In the genomic region with DNA sequence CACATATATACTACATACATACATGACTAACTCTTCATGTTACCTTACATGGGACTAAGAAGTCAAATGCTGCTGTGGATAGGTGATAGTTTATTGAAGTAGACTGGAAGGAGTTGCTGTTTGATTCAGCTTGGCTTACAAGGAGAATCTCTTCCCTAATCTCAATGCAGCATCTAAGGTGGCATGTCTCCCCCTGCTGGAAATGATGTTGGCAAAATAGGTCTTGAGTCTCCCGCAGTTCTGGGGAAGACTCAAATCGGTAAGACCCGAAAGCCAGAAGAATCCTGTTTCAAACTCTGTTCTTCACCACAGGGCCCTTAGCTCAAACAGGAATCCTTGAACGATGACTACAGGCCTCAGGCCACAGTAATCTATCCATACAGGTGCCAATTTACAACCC, we compare ENCODE assay signal across 9 mouse cellular contexts. TPM values are rescaled to one million over a fixed set of nuclear protein-coding genes. Genes with fewer than 3 reads are reported as not detected.
DNase-seq lines count a peak whose midpoint lies in the region; ATAC-seq and TF ChIP-seq lines count a peak whose summit lies in the region.
"Had no signal": no experiment of that assay in that cellular context is flagged by ENCODE, and none has a peak within 500 bp of the region (broad histone marks: within the 10 kb centered on the region; RNA-seq: fewer than 3 reads in every experiment).

No protein-coding gene starts in this region.

- 3% methylated on average over 4 of the region's 4 CpGs for WGBS in embryonic facial prominence, embryonic 10.5 days
- WGBS in midbrain, embryonic 14.5 days = 5% methylated on average over 4 of the region's 4 CpGs

- intact Hi-C loops in left cerebral cortex, adult 2 months (cut with DNase I) = loop anchor here (1.0 kb wide), 1 partner anchor 150 kb away; no protein-coding TSS in a partner anchor

- DNase-seq in CD4-positive, CD25-positive, alpha-beta regulatory T cell, adult 2 months (ENCODE audit: low read depth, low spot score) = peak; percentile 88
- peak; percentile 74 for DNase-seq in adrenal gland, postnatal 10 days
- peak; percentile 63 for DNase-seq in embryonic facial prominence, embryonic 10.5 days (ENCODE audit: low spot score)
- peak; percentile 63 for DNase-seq in heart, postnatal 4 days
- DNase-seq in left cerebral cortex, adult 2 months (ENCODE audit: extremely low spot score in 1 of 2, low spot score in 2 of 2) = peak; percentile 74 to 77
- DNase-seq in midbrain, embryonic 14.5 days = peak; percentile 94
- DNase-seq in spleen, postnatal 36 days (ENCODE audit: low spot score in 2 of 2) = peak; percentile 64 to 69

- H3K9me3 ChIP-seq in embryonic facial prominence, embryonic 10.5 days = no peaks in the 10 kb centered on the region
- no peaks in the 10 kb centered on the region for H3K9me3 ChIP-seq in midbrain, embryonic 14.5 days (ENCODE audit: control insufficient read depth, low read length)

- no peaks in the 10 kb centered on the region for H3K27me3 ChIP-seq in embryonic facial prominence, embryonic 10.5 days (replicated peaks; ENCODE audit: low read depth, poor library complexity, severe bottlenecking)
- H3K27me3 ChIP-seq in midbrain, embryonic 14.5 days (ENCODE audit: control insufficient read depth, insufficient read depth, low read length) = no peaks in the 10 kb centered on the region

- H3K9ac ChIP-seq in midbrain, embryonic 14.5 days (replicated peaks; ENCODE audit: low read length) = no peak overlapping the region

- H3K27ac ChIP-seq in embryonic facial prominence, embryonic 10.5 days (replicated peaks) = no peak overlapping the region
- H3K27ac ChIP-seq in left cerebral cortex, adult 2 months = peak overlapping the region; percentile 100
- H3K27ac ChIP-seq in midbrain, embryonic 14.5 days (replicated peaks; ENCODE audit: low read depth, low read length) = no peak overlapping the region

- peak overlapping the region; percentile 7; the same call in 1 of the 2 replicates for H3K4me2 ChIP-seq in midbrain, embryonic 14.5 days (ENCODE audit: low read length)

- no peak for ATAC-seq in CD4-positive, CD25-positive, alpha-beta regulatory T cell, adult 4 months
- no peak for ATAC-seq in midbrain, embryonic 14.5 days (ENCODE audit: low FRiP score, low TSS enrichment)

- H3K36me3 ChIP-seq in embryonic facial prominence, embryonic 10.5 days (replicated peaks) = no peaks in the 10 kb centered on the region
- no peaks in the 10 kb centered on the region for H3K36me3 ChIP-seq in midbrain, embryonic 14.5 days (ENCODE audit: control insufficient read depth, insufficient read depth, low read length)

- H3K4me3 ChIP-seq in embryonic facial prominence, embryonic 10.5 days = no peak overlapping the region
- H3K4me3 ChIP-seq in left cerebral cortex, adult 2 months = no peak overlapping the region
- H3K4me3 ChIP-seq in midbrain, embryonic 14.5 days (replicated peaks; ENCODE audit: low read depth, low read length) = no peak overlapping the region

- TF ChIP-seq CTCF in left cerebral cortex, adult 2 months (IDR thresholded peaks at IDR 0.05) = peak; percentile 82

- H3K4me1 ChIP-seq in embryonic facial prominence, embryonic 10.5 days = peaks cover 59% of the 10 kb centered on the region
- H3K4me1 ChIP-seq in midbrain, embryonic 14.5 days (ENCODE audit: control insufficient read depth, insufficient read depth, low read length) = peaks cover 58% of the 10 kb centered on the region

RNA-seq across cellular contexts. Expression of a gene that starts 1.7 kb away (rescaled TPM):
- 10 to 100 TPM; 20.0 to 29.3 TPM for polyA plus RNA-seq in CD4-positive, CD25-positive, alpha-beta regulatory T cell, adult 4 months (2017; shearing (Covaris generic))
- 10 to 100 TPM; 21.0 to 23.7 TPM for total RNA-seq in adrenal gland, postnatal 10 days (2021)
- 35.1 and 37.1 TPM in 2 replicates for polyA plus RNA-seq in embryonic facial prominence, embryonic 10.5 days (2016; fragmentation: Nextera tagmentation; extraction: Ambion mirVana)
- total RNA-seq in heart, postnatal 4 days (2021) = 10 to 100 TPM; 34.1 to 39.3 TPM
- total RNA-seq in left cerebral cortex, adult 2 months (2021) = 10 to 100 TPM; 79.8 to 91.6 TPM
- 42.5 and 61.0 TPM in 2 replicates for polyA plus RNA-seq in midbrain, embryonic 14.5 days (2014; fragmentation: Nextera tagmentation; extraction: Ambion mirVana)

RNA-seq across cellular contexts. Expression of a gene that starts 45.1 kb away (rescaled TPM):
- polyA plus RNA-seq in CD4-positive, CD25-positive, alpha-beta regulatory T cell, adult 4 months (2017; shearing (Covaris generic)) = under 1 TPM in 1 of 2 experiments, not detected in 1; 0.36 TPM
- under 1 TPM; 0.54 to 0.85 TPM for total RNA-seq in adrenal gland, postnatal 10 days (2021)
- 0.05 and 0.06 TPM in 2 replicates for polyA plus RNA-seq in embryonic facial prominence, embryonic 10.5 days (2016; fragmentation: Nextera tagmentation; extraction: Ambion mirVana)
- not detected for total RNA-seq in heart, postnatal 4 days (2021)
- 10 to 100 TPM; 59.1 to 61.3 TPM for total RNA-seq in left cerebral cortex, adult 2 months (2021)
- polyA plus RNA-seq in midbrain, embryonic 14.5 days (2014; fragmentation: Nextera tagmentation; extraction: Ambion mirVana) = 9.0 and 10.7 TPM in 2 replicates
- polyA plus RNA-seq: C2C12 had no signal

Comparison
In these comparisons a context has a peak if more than half of its experiments do, and no peak if none do; other contexts are left out.
1. RNA of a gene that starts 45.1 kb away (total RNA-seq): 59.1 to 61.3 TPM in left cerebral cortex, adult 2 months; 0.54 to 0.85 TPM in adrenal gland, postnatal 10 days and not detected in heart, postnatal 4 days; every median in the first group is over 10 times any median in the second.
2. Peak in every context shown above with its lines, with median percentiles within 50 percentile points of each other: DNase-seq.